Mouse (Mus musculus): ENCODE results near the gene Tbc1d30.

- TF ChIP-seq CTCF (IDR thresholded peaks at IDR 0.05; ENCODE audit: low read depth) (no peak), EP300 (IDR thresholded peaks at IDR 0.05; ENCODE audit: low read depth) (no peak)
Measured at GRCm38 (mm10) chr10:121303559-121303958, 47.5 kb downstream of the Tbc1d30 start.

Data from liver, embryonic 14.5 days (tissue).